8 mouse cellular contexts compared by ENCODE assay signal in the genomic region with DNA sequence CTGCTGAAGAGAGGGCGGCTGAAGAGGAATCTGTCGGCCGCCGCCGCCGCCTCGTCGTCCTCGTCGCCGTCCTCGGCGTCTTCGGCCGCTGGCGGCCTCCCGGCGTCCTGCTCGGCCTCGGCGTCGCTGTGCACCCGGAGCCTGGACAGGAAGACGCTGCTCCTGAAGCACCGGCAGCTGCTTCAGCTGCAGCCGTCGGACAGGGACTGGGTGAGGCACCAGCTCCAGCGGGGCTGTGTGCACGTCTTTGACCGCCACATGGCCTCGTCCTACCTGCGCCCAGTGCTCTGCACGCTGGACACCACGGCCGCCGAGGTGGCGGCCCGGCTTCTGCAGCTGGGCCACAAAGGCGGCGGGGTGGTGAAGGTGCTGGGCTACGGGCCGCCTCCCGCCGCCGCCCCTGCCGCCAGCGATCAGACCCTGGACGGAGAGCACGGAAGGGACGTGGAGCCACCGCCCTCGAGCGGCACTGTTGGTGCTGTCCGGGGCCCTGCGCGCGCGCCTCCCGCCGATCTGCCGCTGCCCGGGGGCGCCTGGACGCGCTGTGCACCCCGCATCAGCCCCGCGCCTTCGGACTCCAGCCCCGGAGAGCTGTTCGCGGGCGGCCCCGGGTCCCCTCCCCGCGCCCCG. TPM values are rescaled to one million over a fixed set of nuclear protein-coding genes. Genes with fewer than 3 reads are reported as not detected.
A peak's percentile ranks its signal among the peaks of the same experiment; 100 is the strongest.
DNase-seq lines count a peak whose midpoint lies in the region; ATAC-seq and TF ChIP-seq lines count a peak whose summit lies in the region.

No protein-coding gene starts in this region.

- peak; percentile 56 to 70 for DNase-seq in B cell, adult 2 months
- DNase-seq in adrenal gland, adult (ENCODE audit: inconsistent age in 2 of 2, low spot score in 1 of 2), result peak; percentile 69 to 89
- peak; percentile 32 for DNase-seq in embryo, embryonic 11.5 days (ENCODE audit: low read depth, low spot score)
- peak; percentile 87 for DNase-seq in heart, embryonic 10.5 days (ENCODE audit: low spot score)
- DNase-seq in liver, postnatal 0 days, result peak; percentile 59
- DNase-seq in testis, postnatal 10 days (ENCODE audit: low spot score), result peak; percentile 61

- no peak for TF ChIP-seq CTCF in liver, postnatal 0 days (IDR thresholded peaks at IDR 0.05; ENCODE audit: low read depth)

- H3K27me3 ChIP-seq in heart, embryonic 10.5 days (ENCODE audit: insufficient read depth, poor library complexity, severe bottlenecking), result no peaks in the 10 kb centered on the region
- H3K27me3 ChIP-seq in kidney, embryonic 15.5 days, result no peaks in the 10 kb centered on the region
- H3K27me3 ChIP-seq in liver, postnatal 0 days (ENCODE audit: insufficient read depth, low read length), result no peaks in the 10 kb centered on the region
- H3K27me3 ChIP-seq in neural tube, embryonic 14.5 days (ENCODE audit: control insufficient read depth, insufficient read depth, low read length), result no peaks in the 10 kb centered on the region

- peak; percentile 13 for ATAC-seq in kidney, embryonic 15.5 days (replicated peaks; ENCODE audit: low FRiP score)
- peak; percentile 4 for ATAC-seq in liver, postnatal 0 days
- ATAC-seq in neural tube, embryonic 14.5 days (ENCODE audit: low read depth), result peak; percentile 7

- H3K9ac ChIP-seq in kidney, embryonic 15.5 days, result peak overlapping the region; percentile 85
- peak overlapping the region; percentile 83 for H3K9ac ChIP-seq in liver, postnatal 0 days (replicated peaks)
- H3K9ac ChIP-seq in neural tube, embryonic 14.5 days (replicated peaks; ENCODE audit: low read depth, low read length), result peak overlapping the region; percentile 96

- H3K27ac ChIP-seq in heart, embryonic 10.5 days, result peak overlapping the region; percentile 95
- H3K27ac ChIP-seq in kidney, embryonic 15.5 days, result peak overlapping the region; percentile 88
- peak overlapping the region; percentile 85 for H3K27ac ChIP-seq in liver, postnatal 0 days (ENCODE audit: low read depth)
- peak overlapping the region; percentile 97 for H3K27ac ChIP-seq in neural tube, embryonic 14.5 days (ENCODE audit: low read depth, low read length)

- H3K9me3 ChIP-seq in heart, embryonic 10.5 days, result no peaks in the 10 kb centered on the region
- H3K9me3 ChIP-seq in kidney, embryonic 15.5 days (replicated peaks), result no peaks in the 10 kb centered on the region
- H3K9me3 ChIP-seq in liver, postnatal 0 days (ENCODE audit: low read length), result no peaks in the 10 kb centered on the region
- H3K9me3 ChIP-seq in neural tube, embryonic 14.5 days (ENCODE audit: control insufficient read depth, low read length), result no peaks in the 10 kb centered on the region

- H3K4me2 ChIP-seq in kidney, embryonic 15.5 days, result peak overlapping the region; percentile 77
- H3K4me2 ChIP-seq in liver, postnatal 0 days (ENCODE audit: low read depth, low read length), result peak overlapping the region; percentile 95
- H3K4me2 ChIP-seq in neural tube, embryonic 14.5 days (ENCODE audit: low read depth, low read length), result peak overlapping the region; percentile 88

- H3K4me3 ChIP-seq in heart, embryonic 10.5 days, result peak overlapping the region; percentile 96
- peak overlapping the region; percentile 87 for H3K4me3 ChIP-seq in kidney, embryonic 15.5 days (replicated peaks)
- H3K4me3 ChIP-seq in liver, postnatal 0 days (ENCODE audit: low read depth, low read length), result peak overlapping the region; percentile 78
- peak overlapping the region; percentile 90 for H3K4me3 ChIP-seq in neural tube, embryonic 14.5 days (ENCODE audit: low read depth, low read length)

- WGBS in heart, embryonic 10.5 days, result under 1% methylated on average over 77 of the region's 77 CpGs
- under 1% methylated on average over 61 of the region's 77 CpGs for WGBS in kidney, embryonic 15.5 days
- under 1% methylated on average over 43 of the region's 77 CpGs for WGBS in liver, postnatal 0 days (ENCODE audit: insufficient replicate concordance)
- WGBS in neural tube, embryonic 14.5 days, result under 1% methylated on average over 44 of the region's 77 CpGs

- TF ChIP-seq EP300 in liver, postnatal 0 days (IDR thresholded peaks at IDR 0.05; ENCODE audit: low read depth), result no peak

- H3K4me1 ChIP-seq in heart, embryonic 10.5 days, result peaks cover 22% of the 10 kb centered on the region
- H3K4me1 ChIP-seq in kidney, embryonic 15.5 days, result peaks cover 37% of the 10 kb centered on the region
- H3K4me1 ChIP-seq in liver, postnatal 0 days (ENCODE audit: insufficient read depth), result peaks cover 15% of the 10 kb centered on the region
- H3K4me1 ChIP-seq in neural tube, embryonic 14.5 days (ENCODE audit: control insufficient read depth, insufficient read depth, low read length), result peaks cover 27% of the 10 kb centered on the region

- H3K36me3 ChIP-seq in heart, embryonic 10.5 days, result no peaks in the 10 kb centered on the region
- H3K36me3 ChIP-seq in kidney, embryonic 15.5 days, result no peaks in the 10 kb centered on the region
- no peaks in the 10 kb centered on the region for H3K36me3 ChIP-seq in liver, postnatal 0 days (replicated peaks; ENCODE audit: insufficient read depth, low read length)
- no peaks in the 10 kb centered on the region for H3K36me3 ChIP-seq in neural tube, embryonic 14.5 days (ENCODE audit: control insufficient read depth, insufficient read depth, low read length)

RNA-seq across cellular contexts. Expression of gene Phlpp1, which starts 0.9 kb away (rescaled TPM):
- polyA plus RNA-seq in heart, embryonic 10.5 days (2016; fragmentation: Nextera tagmentation; extraction: Ambion mirVana), result 4.2 and 4.5 TPM in 2 replicates
- polyA plus RNA-seq in kidney, embryonic 15.5 days (2015; fragmentation: Nextera tagmentation; extraction: Ambion mirVana), result 3.2 and 3.5 TPM in 2 replicates
- 0.73 and 0.86 TPM in 2 replicates for polyA plus RNA-seq in liver, postnatal 0 days (2015; fragmentation: Nextera tagmentation; extraction: Ambion mirVana)
- polyA plus RNA-seq in neural tube, embryonic 14.5 days (2014; fragmentation: Nextera tagmentation; extraction: Ambion mirVana), result 10.3 and 11.8 TPM in 2 replicates

Comparison
In these comparisons a context has a peak if more than half of its experiments do, and no peak if none do; other contexts are left out.
1. Peak in every context shown above with its lines: DNase-seq, ATAC-seq, H3K4me3 ChIP-seq and H3K27ac ChIP-seq.
2. DNase-seq: peak in every context shown above with its lines; median percentile 87 in heart, embryonic 10.5 days; 79 in adrenal gland, adult; 63 in B cell, adult 2 months; 61 in testis, postnatal 10 days; 59 in liver, postnatal 0 days; 32 in embryo, embryonic 11.5 days.